Mouse (Mus musculus): Measurements from ENCODE around the gene Tbcb.

DNA sequence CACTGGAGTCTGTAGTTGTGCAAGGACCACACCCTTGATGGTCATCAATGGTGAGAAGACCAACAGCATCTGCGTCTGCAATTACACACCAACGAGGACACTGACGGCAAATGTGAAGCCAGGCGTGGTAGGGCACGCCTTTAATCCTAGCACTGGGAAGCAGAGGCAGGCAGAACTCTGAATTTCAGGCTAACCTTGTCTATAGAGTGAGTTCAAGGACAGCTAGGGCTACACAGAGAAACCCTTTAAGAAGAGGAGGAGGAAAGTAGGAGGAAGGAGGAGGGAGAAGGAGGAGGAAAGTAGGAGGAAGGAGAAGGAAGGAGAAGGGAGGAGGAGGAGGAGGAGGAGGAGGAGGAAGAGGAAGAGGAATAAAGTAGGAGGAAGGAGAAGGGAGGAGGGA lies 33.5 kb upstream of the Tbcb start:
- TF ChIP-seq POLR2A (IDR thresholded peaks at IDR 0.05; ENCODE audit: insufficient read depth, low read length) (no peak), CTCF (IDR thresholded peaks at IDR 0.05; ENCODE audit: low read depth, low read length) (no peak)

Data from ES-Bruce4 (cell line).